Mouse (Mus musculus): Measurements from ENCODE around the gene Rap1gds1.

The Rap1gds1 gene

DNA sequence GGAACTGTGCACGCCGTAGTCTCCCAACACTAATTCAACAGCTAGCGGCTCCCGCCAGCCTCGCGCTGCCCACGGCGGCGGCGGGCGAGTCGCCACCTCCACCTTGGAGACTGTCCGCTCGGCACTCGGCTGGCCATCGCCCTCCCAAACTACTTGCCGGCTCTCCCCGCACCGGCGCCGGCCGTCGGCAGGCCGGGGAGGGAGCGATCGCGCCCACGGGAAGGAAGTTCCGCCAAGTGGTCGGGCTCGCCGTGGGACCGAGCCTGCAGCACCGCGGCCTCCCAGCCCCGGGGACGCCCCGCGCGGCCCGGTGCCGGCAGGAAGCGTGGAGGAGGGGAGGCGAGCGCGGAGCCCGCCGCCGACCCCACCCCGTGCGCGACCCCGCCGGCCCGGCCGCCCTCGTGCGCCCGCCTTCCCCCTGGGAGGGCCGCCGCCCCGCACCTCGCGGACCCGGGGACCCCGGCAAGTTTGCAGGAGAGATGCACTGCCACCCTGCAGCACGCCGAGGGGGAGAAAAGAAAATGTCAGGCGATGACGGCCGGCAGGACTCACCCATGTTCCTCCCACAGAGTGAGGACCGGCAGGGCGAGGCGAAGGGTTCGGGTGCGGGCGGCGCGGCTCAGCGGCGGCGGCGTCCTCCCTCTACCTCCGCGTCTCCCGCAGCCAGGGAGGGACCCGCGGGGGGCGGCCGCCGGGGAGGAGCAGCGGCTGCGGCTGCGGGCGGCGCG, at the start of gene Rap1gds1:
TSS of gene Rap1gds1 (minus strand) at position 718 of the 728 bp plus-strand sequence.
- peak; percentile 77 to 78 for DNase-seq (ENCODE audit: low spot score in 2 of 2)

DNA sequence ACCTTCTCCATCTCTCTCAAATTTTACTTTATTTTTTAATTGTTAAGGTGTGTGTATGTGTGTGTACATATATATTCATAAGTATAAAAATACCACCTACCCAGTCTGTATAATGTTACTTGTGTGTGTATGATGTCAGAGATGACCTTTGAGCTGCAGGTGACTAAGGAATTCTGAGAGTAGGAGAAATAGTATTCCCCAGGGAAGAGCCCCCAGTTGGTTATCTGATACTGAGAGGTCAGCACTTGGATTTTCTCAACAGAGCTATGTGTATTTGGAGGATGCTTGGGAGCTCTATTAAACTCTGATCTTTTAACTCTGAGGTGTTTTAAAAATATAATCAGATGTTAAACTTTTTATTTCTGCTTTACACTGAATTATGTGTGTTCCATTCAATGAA, 43.4 kb upstream of the Rap1gds1 start:
- DNase-seq (ENCODE audit: low spot score in 2 of 2): no peak

DNA sequence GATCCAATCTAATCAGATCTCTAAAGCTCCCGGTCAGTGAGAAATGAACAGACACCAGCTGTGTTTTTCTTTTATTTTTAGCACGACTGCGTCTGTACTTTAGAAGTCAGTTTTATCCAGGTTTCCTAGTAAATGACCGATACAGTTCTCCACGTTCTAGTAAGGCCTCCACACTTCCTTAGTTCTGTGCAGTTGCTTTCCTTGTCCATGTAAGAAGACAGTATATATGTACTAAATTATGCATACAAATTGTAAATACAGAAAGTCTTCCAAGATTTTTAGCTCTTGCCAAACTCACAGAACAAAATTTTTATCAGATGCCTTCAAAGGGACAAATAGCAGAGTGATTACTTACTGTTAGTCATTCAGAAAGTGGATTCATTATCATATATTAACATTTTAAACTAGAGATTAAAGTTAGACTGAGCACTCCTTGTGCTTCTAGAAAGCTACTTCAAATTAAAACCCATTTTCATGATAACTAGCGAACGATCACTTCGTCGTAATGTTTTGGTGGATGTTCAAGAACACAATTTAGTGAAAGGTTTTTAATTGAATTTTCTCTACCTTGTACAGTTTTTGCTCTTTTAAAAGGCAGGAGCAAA, 41.8 kb upstream of the Rap1gds1 start:
- no peak for DNase-seq (ENCODE audit: low spot score in 2 of 2)

DNA sequence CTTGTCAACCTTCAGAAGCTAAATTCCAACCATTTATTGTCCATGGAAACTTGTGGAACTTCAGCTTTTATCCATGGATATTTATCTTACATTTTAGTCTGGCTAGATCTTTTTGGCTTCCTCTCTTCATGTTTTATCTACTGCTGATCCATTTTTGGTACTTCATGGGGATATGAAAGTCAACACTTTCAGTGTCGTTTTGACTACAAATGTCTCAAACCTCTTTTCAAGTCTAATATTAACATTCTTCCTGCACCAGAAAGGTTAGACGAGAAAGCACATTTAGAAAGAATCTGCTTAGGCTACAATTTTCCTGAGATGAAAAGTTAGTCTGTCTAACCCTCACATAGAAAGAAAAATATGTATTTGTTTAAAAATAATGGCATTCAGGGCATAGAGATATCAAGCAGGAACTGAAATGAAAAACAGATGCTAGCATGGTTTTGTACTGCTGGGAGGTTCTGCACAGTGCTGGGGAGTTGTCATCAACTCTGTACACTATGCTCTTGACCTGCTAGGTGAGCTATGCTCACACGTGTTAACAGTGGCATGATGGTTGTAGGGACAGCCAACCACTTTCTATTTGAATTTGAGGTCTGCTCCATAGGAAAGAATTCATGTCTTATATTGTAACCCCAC, 37.5 kb upstream of the Rap1gds1 start:
- no peak for DNase-seq (ENCODE audit: low spot score in 2 of 2)

DNA sequence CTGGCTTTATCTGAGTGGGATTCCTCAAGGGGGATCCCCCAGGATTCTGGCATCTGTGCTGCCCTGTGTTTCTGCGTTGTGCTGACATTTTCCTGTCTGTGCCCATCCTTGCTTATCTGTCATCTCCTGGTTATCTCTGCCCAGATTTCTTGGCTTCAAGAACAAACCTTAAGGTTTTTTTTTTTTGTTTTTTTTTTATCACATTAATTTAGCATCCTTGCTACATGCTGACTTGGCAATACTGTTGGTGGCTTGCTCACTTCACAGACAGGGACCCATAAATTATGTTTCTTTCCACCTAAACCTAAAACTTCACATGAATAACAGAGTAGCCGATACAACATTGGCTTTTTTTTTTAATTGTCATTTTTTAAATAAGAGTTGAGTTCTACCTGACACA, 36.9 kb upstream of the Rap1gds1 start:
- DNase-seq (ENCODE audit: low spot score in 2 of 2): no peak

DNA sequence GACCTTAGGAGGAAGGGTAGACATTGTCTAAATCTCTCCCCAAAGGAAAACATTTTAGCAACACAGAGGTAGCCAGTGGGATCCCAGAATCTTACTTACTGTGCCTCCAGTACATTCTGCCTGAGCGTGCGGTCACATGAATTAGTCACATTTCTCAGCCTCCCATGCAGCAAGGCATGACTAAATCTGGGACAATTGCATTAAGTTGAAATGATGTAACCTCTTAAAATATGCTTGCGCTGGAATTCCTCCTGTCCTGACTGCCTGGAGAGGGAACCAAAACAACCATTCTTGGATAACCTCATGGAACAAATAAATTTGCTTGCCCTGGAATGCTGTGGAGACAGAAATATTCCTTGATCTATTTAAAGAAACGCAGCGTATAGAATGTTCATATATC, 33.2 kb upstream of the Rap1gds1 start:
- DNase-seq (ENCODE audit: low spot score in 2 of 2): peak in 1 of 2 experiments; percentile 28

DNA sequence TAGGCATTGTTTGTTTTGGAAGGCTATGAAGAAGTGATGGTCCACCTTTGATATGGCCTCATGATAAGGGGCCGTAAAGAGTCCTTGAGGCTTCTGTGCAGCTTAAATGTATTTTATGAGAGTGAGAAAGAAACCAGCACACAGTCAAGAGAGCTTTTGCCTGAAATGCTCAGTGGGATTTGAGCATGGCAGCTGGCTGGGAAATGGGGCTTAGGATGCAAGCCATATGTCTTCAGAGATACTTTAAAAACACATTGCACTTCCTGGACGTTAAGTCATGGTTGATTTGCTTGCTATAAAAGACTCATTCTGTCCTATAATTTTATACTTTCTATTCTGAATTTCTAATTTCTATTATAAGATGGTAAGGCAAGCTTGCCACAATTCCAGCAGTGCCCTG, 28.9 kb upstream of the Rap1gds1 start:
- peak; percentile 45 to 57 for DNase-seq (ENCODE audit: low spot score in 2 of 2)

DNA sequence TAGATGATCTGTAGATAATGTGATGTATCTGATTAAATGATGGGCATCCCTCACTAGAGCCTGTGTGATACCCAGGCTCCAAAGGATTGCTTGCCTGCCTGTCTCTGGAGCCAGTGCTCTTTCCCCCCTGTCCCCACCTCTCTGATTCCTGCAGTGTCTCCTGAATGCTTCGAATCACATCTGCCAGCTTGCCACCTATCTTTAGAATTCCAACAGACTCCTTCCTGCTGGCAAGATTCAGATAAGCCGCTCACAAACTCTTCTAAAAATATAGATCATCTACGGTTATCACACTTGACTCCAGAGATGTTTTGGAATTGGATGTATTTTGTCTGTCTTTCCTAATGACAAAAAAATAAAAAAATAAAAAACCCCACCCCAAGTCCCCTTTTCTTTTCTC, 28.3 kb upstream of the Rap1gds1 start:
- peak; percentile 29 to 37 for DNase-seq (ENCODE audit: low spot score in 2 of 2)

DNA sequence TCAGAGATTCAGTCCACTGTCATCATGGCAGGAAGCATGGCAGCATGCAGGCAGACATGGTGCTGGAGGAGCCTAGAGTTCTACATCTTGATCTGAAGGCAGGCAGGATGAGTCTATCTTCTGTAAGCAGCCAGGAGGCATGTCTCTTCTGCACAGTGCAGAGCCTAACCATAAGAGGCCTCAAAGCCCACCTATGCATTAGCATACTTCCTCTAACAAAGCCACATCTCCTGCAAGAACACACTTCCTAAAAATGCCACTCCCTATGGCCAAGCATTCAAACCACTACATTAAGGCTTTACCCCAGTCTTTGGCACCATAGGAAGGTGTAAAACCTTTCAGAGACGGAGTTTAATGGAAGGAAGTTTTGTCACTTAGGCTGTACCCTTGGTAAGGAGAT, 26.9 kb upstream of the Rap1gds1 start:
- DNase-seq (ENCODE audit: low spot score in 2 of 2): no peak

DNA sequence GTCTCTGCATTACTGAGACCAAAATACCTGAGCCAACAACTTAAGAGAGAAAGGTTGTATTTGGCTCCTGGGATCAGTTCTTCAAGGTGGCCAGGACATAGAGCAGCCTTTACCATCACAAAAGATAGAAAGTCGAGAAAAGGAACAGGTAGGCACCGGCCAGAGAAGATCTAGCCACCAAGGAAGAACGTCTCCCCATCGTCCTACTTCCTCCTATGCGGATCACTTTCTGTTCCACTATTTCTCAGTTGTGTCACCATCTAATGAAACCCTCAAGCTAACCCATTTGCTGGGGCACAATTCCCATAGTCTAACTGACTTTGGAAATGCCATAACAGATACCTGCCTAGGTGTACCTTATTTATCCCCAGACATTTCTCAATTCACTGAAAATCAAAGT, 24.3 kb upstream of the Rap1gds1 start:
- no peak for DNase-seq (ENCODE audit: low spot score in 2 of 2)

DNA sequence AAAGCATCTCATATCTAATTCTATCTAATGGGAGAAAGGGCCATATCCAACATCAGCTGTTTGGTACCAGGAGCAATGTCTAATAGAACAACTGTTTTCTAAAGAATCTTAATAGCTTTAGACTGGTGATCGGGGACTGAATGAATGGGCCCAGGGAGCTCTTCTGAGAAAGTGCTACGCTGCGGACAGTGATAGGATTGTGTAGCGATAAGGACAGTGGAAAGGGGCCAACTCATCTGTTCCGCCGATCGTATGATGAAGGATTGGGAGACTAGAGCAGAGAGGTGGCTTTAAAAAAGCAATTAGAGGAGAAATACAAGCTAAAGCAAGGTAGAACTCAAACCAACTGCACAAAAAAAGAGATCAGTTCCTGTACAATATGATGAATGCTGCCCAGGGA, 20.9 kb upstream of the Rap1gds1 start:
- DNase-seq (ENCODE audit: low spot score in 2 of 2): no peak

DNA sequence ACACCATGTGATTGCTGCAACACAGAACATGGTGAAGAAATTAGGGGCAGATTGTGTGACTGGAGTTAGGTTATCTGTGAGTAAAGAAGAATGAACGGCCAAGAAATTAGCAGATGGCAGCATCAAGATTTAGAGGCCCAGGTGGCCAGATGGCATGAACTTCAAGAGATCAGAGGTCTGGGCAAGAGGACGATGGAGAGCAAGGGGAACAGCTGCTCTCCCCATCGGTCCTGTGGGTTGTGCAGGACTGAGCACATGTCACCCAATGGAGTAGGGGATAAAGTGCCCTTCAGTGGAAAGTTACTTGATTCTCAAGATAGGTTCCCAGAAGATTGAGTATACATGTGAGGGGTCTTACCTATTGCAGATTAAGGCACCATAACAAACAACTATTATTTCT, 13.5 kb upstream of the Rap1gds1 start:
- DNase-seq (ENCODE audit: low spot score in 2 of 2): no peak

DNA sequence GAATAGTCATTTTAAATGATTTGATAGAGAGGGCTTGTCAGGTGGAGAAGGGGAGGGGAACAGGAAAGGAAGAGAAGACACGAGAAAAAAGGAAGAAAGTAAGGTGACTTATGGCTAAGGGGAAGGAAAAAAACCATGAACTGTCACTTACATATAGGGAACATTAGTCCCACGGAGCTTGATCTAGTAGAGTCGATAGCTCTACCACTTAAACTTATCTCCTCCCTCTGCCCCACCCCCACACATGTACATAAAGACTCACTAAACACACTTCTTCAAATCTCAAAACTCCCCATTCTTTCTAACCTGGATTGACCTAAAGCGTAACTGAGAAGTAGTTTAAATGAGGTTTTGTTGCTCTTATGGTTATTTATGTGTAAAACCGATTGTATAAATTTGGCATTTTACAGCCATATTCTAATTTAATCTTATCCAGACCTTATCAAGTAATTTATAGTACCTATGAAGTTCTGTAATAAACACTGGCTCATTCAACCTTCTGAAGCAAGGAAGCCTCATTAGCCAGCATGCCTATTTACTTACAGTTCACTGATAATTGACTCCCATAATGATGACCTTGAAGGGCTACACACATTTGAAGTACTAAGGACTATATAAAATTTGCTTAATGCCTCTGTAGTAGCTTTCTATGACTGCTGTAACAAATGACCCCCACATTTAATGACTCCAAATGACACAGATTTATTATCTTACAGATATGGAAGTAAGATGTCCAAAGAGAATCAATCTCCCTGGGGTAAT, 9.0 kb upstream of the Rap1gds1 start:
- no peak for DNase-seq (ENCODE audit: low spot score in 2 of 2)

DNA sequence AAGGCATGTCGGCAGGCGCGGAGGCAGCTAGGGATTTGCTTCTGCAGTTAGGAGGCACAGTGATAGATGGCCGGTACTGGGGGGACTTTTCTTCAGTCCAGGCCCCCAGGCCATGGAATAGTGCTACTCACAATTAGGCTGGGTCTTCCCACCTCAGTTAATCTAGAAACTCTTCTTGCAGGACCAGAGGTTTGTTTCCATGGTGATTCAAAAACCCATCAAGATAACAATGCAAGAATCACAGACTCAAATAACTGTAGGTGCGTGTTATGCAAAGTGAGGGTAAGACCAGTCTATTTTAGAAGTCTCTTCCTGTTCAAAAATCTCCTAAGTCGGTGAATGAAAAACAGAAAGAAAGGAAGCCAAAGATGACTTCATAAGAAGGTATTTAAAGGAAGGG, 4.8 kb upstream of the Rap1gds1 start:
- DNase-seq (ENCODE audit: low spot score in 2 of 2): no peak

DNA sequence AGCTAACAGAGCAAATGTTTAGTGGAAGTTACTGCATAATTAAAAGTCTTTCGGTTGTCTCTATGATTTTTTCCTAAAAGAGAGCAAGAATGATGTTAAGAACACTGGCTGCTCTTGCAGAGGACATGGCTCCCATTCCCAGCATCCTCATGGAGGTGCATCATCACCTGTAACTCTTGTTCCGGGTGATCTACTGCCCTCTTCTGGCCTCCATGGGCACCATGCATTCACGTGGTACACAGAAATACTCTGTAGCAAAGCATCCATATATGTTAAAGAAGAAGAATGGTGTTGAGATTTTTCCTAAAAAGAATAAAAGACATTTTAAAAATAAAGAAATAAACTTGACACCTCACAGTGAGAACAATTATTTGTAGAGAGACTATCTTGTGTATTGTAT, 3.0 kb upstream of the Rap1gds1 start:
- DNase-seq (ENCODE audit: low spot score in 2 of 2): no peak

DNA sequence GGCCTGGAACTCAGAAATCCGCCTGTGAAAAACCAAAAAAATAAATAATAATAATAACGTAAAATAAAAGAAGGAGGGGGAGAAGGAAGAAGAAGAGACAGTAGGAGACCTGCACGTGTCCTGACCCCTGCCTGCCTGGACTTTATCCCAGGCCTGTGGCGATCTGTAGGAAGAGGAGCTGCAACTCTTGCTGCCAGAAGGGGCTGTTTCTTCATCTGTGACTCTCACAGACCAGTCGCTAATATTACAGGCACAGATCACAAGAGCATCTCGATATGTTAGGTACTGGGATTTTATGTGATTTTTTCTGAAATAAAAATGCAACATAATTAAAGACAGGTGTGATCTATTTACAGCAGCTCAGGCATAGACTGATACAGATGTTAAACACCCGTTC, 1.1 kb upstream of the Rap1gds1 start:
- DNase-seq (ENCODE audit: low spot score in 2 of 2): peak in 1 of 2 experiments; percentile 28

DNA sequence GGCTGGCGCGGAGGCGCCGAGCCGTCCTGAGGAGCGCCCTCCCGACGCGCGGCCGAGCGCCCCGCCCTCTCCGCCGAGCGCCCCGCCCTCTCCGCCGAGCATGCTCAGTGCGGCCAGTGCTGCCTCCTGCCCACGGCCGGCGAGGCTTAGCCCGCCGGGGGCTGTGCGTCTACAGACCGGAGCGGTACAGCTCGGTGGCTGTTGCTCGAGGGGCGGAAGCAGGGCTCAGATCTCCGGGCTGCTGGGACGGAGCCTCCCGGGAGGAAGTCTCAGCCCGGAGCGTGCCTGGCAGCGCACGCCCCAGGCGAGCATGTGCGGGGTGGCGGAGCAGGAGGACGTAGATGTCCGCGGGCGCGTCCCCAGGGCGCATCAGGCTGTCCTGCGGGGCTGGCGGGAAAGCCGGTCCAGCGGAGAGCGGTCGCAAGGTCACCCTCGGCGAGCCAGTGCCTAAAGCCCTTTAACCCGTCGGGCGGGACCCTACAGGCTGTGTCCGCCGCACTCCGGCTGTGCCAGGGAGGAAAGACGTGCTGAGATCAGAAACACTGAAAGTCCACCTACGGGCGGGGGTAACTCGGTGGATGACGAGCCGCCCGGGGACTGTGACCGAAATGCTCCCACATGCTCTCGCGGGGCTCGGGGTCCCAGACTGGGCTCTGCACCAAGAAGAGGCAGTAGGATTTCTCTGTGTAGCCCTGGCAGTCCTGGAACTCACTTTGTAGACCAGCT, 495 bp upstream of the Rap1gds1 start:
- DNase-seq (ENCODE audit: low spot score in 2 of 2): peak; percentile 93 to 94

DNA sequence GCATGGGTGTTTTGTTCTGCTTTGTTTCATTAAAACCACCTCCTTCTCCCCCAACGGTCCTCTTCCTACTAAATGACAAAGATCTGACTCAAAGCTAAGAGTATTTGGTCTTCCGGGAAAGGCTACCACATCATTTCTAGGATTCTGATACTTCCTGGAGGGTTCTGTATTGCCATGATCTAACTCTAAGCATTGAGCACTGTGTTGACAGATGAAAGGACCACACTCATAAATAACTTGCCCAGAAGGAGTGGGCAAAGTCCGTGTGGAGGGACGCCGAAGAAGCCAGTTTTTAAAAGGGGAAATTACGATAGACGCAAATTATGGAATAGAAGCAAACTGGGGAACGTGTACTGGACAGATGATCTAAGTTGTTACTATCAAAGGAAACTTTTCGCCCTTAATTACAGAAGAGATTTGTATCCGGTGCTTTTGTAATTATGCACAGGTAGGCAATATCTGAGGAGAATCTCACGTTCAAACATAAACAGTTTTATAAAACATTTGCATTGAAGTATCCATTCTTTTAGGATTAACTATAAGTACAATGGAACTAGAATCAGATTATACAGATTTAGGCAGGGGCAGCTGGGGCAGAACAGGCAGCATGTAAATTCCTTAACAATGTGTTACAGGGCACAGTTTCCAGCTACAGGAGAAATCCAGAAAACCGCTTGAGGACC, 1.1 kb downstream of the Rap1gds1 start:
- DNase-seq (ENCODE audit: low spot score in 2 of 2): no peak

DNA sequence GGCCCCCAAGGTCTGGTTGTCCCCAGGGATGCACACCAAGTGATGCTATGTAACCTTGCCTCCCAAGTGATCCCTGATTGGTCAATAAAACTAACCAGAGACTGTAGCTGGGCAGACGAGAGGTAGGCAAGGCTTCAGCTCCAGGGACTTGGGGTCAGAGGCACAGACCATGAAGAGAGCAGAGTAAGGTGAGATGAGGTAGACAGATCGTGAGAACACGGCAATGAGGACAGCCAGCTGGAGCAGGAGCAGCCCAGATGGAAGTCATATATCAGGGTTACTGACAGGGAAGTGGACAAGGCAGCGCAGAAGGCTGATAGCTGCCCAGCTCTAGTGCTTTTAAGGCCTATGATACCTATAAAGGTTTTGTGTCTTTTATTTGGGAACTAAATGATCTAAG, 5.5 kb downstream of the Rap1gds1 start:
- DNase-seq (ENCODE audit: low spot score in 2 of 2): no peak

DNA sequence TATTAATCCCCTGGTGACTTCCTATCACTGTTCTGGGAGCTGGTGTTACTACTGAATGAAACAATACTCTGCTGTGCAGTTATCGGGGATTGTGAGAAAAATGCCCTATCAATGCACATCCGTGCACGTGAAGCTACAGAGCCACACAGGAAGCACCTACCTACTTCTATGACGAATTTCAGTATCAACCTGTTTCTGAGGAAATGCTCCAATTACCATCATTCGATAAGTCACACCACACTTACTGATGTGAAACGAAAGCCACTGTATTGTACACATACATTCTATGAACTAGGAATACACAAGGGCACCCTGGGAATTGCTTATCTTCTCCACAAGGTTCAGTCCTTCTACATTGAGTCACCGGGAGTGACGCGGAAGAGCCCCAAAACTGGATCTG, 10.9 kb downstream of the Rap1gds1 start:
- no peak for DNase-seq (ENCODE audit: low spot score in 2 of 2)

DNA sequence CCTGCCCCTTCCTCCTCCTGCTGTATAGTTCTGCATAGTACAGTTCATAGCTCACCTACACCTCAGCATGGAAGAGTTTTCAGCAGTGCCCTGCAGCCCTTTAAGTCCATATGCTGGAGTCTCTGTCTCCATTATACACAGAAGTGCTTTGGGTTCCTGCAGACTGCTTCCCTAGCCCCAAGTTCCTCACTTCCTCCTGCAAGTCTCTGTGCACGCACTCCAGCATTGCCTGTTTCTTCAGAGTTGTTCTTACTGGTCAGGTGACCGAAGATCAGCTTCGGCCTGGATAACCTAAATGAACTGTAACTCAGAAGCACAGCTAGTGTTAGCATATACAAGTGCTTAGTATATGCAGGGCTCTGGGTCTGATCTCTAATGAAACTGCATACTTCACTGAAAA, 12.9 kb downstream of the Rap1gds1 start:
- no peak for DNase-seq (ENCODE audit: low spot score in 2 of 2)
